Mouse (Mus musculus) olfactory bulb, adult 2 months (tissue): ENCODE measurements around the gene Iqcn.

ENCODE experiments used
- CTCF ChIP-seq: fragments of 200-500 bp; IDR thresholded peaks from 2 replicates; pipeline ENCODE4 v1.5.1; 2012; ENCODE audit warnings: low read depth, mild to moderate bottlenecking, low read length, moderate library complexity; ENCODE audit not compliant: insufficient read depth
- POLR2A ChIP-seq: fragments of 200-500 bp; IDR thresholded peaks from 2 replicates; pipeline ENCODE4 v1.6.1; 2012; ENCODE audit warnings: mild to moderate bottlenecking, low read depth, low read length, moderate library complexity; ENCODE audit not compliant: insufficient read depth

DNA sequence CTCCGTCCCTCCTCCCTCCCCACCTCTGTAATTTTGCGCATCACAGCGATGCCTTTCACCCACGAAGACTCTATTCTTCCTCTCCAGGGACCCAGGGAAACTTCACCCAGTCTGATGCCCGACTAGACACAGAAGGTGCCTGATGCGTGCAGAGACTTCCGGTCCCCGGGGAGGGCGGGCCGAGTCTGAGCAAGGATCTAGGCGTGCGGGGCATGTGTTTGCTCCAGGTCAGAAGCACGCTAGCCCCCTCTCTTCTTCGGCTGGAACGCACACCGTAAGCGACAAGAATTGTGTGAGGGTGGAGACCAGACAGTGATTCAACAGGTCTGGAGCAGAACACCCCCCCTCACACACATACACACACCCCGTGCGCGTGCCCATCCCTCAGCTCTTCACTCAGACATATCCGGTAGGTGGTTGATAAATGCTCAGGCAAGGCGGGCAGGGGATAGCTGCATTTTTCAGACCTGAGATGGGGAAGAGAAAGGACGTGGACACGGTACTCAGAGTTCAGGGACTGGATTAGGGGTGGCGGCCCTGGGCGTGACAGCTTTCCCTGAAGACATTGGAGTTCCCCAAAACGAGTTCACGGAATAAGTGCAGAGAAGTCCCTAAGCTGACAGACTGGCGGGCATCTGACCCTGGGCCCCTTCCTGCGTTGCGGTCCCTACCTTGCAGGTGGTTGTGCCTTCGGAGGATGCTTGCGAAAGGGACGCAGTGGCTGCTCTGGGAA is 62.7 kb downstream of the Iqcn start:
- TF ChIP-seq CTCF (no peak), POLR2A (no peak)
